In the genomic region with DNA sequence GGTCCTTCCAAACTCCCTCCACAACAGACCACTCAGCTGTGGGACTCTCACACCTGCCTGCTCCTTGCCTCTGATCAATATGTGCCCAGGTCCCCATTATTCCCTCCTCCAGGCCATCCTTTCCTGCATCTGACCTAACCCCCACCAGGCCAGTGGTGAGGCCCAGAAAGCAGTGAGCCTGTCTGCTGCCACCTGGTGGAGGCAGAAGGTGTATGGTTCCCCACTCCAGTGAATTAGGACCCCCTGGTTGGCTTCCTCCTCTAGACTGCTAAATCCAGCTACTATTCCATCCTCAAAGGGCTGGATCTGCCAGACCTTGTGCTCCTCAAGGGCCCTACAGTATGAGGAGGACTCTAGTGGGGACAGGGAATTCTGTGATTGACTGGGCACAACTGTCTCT, we compare ENCODE assay signal across 7 mouse cellular contexts.
DNase-seq lines count a peak whose midpoint lies in the region; ATAC-seq lines count a peak whose summit lies in the region.

No protein-coding gene starts in this region.

- ATAC-seq in erythroblast, adult 5-6 weeks (replicated peaks; ENCODE audit: low FRiP score, poor library complexity, severe bottlenecking), result peak; percentile 56; the same call in 1 of the 2 replicates

- DNase-seq in right cerebral cortex, adult 2 months (ENCODE audit: low spot score in 2 of 2), result peak; percentile 60 to 68
- no peak for DNase-seq in right cerebral cortex, postnatal 36 days (ENCODE audit: low spot score in 2 of 2)
- DNase-seq in adrenal gland, adult 8-10 months, result peak; percentile 12
- DNase-seq in hindlimb bud, embryonic 11.5 days (ENCODE audit: extremely low spot score, low read depth, low spot score), result peak; percentile 26
- DNase-seq in lung, adult 18-20 months, result peak; percentile 24 to 47
- DNase-seq in retina, embryonic 14.5 days (ENCODE audit: low spot score), result peak; percentile 79

Comparison
In these comparisons a context has a peak if more than half of its experiments do, and no peak if none do; other contexts are left out.
1. DNase-seq: peak in right cerebral cortex, adult 2 months (2 of 2), adrenal gland, adult 8-10 months (single experiment), hindlimb bud, embryonic 11.5 days (single experiment), lung, adult 18-20 months (2 of 2) and retina, embryonic 14.5 days (single experiment); none in right cerebral cortex, postnatal 36 days (0 of 2).